Mouse (Mus musculus) cerebral cortex, adult 2 months (tissue): Measurements from ENCODE around the gene Reln.

Experiments used
- WGBS: fragments of 180-500 bp; shearing (Covaris S2); methylation state at CpG from one replicate; pipeline ENCODE4 v1.1.7; 2018; 5-methylcytosine and 5-hydroxymethylcytosine counted together

The Reln gene

GRCm38 (mm10) chr5:22116922-22117321 lies 227.6 kb downstream of the Reln start:
- 88% methylated on average over 9 of the region's 9 CpGs for WGBS

GRCm38 (mm10) chr5:22106811-22107485 lies 237.6 kb downstream of the Reln start:
- whole genome bisulfite sequencing = 65% methylated on average over 9 of the region's 9 CpGs

- WGBS = 67% methylated on average over 5 of the region's 5 CpGs
Measured at GRCm38 (mm10) chr5:22094984-22095383, 249.5 kb downstream of the Reln start.

- WGBS = 82% methylated on average over 5 of the region's 5 CpGs
Measured at GRCm38 (mm10) chr5:22094043-22094442, 250.5 kb downstream of the Reln start.

GRCm38 (mm10) chr5:22093157-22093865 lies 251.2 kb downstream of the Reln start:
- WGBS = 70% methylated on average over 9 of the region's 9 CpGs

DNA sequence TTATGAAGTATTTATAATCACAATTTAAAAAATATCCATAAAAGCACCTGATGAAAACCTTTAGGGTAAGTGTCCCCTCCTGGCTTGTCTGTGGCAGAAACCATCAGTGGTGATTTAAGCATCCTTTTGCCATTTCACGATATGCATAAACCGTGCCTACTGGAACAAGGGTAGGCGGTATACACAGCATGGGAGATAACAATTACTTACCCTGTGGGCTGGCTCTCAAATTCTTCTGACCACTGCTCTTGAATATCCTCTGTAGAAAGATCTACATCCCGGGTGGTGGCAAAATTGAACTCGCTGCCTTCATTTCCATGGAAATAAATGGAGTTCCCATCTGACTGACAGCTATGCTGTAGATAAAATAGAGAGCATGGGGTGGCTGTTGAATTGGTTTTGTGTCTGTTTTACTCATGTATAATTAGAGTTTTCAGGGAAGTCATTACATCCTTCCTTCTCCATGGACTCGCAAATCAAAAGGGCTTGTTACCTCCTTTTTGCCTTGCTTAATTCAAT lies 264.0 kb downstream of the Reln start:
- WGBS = 74% methylated on average over 6 of the region's 6 CpGs

- 62% methylated on average over 5 of the region's 5 CpGs for WGBS
Measured at GRCm38 (mm10) chr5:22074971-22075370, 269.5 kb downstream of the Reln start.

DNA sequence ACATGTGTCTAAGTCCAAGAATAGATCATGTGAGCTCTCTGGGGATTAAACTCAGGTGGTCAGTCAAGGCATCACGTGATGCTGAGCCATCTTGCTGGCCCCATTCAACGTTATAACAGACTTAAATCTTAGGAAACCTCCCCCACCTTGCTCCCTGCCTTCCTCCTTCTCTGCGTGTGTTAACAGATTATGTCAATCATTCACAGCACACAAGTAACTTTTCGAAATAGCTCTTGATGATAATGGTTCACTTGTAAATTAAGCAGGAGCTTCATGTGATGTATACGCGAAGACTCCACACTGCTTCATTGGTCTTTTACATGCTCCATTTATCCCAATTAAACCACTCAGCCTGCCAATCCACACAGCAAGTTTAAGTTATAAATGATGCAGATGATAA lies 271.9 kb downstream of the Reln start:
- 82% methylated on average over 6 of the region's 6 CpGs for WGBS

DNA sequence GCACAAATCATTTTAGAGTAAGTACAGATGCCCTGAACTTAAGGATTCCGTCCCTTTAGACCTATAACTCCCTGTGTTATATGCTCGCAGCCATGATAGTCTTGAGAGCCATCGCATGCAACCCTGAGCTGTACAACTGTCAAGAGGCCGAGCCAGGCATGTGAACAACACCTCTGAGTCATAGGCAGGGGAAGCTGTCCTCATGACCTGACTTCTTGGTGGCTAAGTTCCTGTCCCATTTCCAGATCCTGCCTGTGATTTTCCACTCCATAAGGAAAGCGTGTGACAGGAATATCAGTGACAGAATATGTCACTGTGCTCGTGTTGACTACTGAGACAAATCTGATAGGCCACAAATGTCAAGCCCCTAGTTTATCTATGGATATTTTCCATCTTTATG lies 285.3 kb downstream of the Reln start:
- 88% methylated on average over 6 of the region's 6 CpGs for WGBS

- WGBS = 60% methylated on average over 6 of the region's 6 CpGs
Measured at GRCm38 (mm10) chr5:22041825-22042224, 302.7 kb downstream of the Reln start.

- 89% methylated on average over 12 of the region's 12 CpGs for WGBS
Measured at GRCm38 (mm10) chr5:22039375-22040149, 304.9 kb downstream of the Reln start.

DNA sequence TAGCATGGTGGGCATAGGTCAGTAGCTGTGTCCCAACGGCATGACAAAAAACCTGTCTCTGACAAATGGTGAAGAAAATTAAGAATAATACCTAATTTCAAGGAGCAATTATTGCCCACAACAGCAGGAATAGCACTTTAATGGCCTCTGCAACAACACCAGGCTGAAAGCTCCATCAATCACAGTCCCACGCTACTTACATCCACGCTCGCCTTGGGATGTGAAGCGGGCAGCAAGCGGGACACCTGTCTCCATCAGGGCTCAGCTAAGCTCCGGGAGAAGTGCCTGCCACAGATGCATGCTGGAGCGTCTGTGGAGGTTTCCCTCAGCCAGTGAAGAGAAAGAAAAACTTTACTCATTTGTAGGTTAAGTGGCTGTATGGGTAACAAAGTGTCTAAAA lies 309.3 kb downstream of the Reln start:
- WGBS = 91% methylated on average over 8 of the region's 8 CpGs

DNA sequence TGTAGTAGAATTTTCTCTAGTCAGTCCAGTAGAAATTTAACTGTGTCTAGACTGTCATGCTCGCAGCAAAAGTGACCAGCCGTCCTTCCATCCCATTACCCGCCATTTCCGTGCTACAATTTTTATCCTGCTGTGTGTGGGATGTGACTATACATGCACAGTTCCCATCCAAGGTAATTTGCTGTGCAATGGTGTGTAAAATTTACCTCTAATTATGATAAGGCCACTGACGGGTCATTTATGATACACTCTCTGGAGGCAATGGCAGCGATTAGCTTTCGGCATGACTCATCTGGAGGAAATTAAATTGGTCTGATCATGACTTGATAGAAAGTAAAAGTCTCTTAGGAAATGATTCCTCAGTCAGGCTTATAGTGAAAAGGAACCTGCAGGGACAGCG lies 311.5 kb downstream of the Reln start:
- 90% methylated on average over 8 of the region's 8 CpGs for WGBS

- 55% methylated on average over 7 of the region's 7 CpGs for WGBS
Measured at GRCm38 (mm10) chr5:22031653-22032052, 312.8 kb downstream of the Reln start.

GRCm38 (mm10) chr5:22028379-22028778 lies 316.1 kb downstream of the Reln start:
- 81% methylated on average over 11 of the region's 11 CpGs for WGBS

DNA sequence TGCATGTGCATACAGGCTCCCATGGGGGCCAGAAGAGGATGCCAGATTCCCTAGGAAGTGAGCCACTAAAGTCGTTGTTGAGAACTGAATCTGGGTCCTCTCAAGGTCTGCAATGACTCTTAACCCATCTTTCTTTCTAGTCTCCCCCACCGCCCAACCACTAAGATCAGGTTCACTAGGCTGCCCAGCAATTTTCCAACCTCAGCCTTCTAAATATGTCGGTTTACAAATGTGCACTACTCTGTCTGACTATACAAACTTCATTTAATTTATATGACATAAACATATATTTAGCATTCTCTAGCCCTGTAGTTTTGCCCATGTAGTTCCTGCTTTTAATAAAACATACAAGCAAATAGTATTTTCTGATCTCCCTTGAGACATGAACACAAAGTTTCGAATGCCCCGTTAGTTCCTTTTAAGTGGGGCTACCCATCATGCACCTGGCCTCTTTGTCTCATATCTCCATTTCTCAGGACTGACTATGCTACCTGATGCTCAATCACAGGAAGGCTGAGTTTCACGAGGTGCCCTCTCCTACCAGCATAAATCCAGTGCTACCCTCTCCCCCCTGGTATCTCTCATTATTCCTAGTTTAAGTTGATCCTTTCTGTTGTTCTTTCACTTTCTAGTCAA lies 317.1 kb downstream of the Reln start:
- WGBS = 88% methylated on average over 6 of the region's 6 CpGs

GRCm38 (mm10) chr5:22025746-22026145 lies 318.8 kb downstream of the Reln start:
- 78% methylated on average over 4 of the region's 4 CpGs for WGBS

DNA sequence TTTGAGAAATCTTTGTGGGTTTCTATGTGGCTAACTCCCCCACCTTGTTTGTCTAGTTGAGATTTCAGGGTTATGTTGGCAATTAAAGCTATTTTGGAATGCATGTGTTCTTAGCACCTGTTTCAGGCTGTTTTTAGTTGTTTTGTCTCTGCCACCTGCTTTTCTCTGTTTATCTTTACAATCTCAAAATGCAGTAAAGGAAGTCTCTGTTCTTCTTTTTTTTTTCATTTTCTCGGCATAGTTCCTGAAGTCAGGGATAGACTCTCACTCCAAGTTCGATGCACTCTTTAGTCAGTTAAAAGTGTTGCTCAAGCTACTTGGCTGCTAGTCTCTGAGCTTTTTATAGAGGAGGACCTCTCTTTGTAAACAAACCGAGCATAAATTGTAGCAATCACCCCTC lies 320.4 kb downstream of the Reln start:
- 39% methylated on average over 3 of the region's 3 CpGs for WGBS

GRCm38 (mm10) chr5:22017896-22018295 lies 326.6 kb downstream of the Reln start:
- WGBS = 70% methylated on average over 3 of the region's 3 CpGs

- WGBS = 93% methylated on average over 3 of the region's 3 CpGs
Measured at GRCm38 (mm10) chr5:22014459-22014858, 330.0 kb downstream of the Reln start.

- 66% methylated on average over 8 of the region's 8 CpGs for WGBS
Measured at GRCm38 (mm10) chr5:22009142-22009541, 335.4 kb downstream of the Reln start.
